Mouse (Mus musculus) bone marrow macrophage, adult 2 months (primary cell): ENCODE results near the gene Strn4. TPM values are rescaled to one million over a fixed set of nuclear protein-coding genes. Genes with fewer than 3 reads are reported as not detected.
A peak's percentile ranks its signal among the peaks of the same experiment; 100 is the strongest.

Experiments
- H3K27ac ChIP-seq: 2 replicates; pipeline ENCODE4 v1.5.1; 2012; ENCODE audit warnings: low read depth, low read length; ENCODE audit not compliant: insufficient read depth
- H3K4me1 ChIP-seq: 2 replicates; pipeline ENCODE4 v1.6.1; 2012; ENCODE audit warnings: low read length; ENCODE audit not compliant: control insufficient read depth, insufficient read depth
- H3K4me3 ChIP-seq: 2 replicates; pipeline ENCODE4 v1.5.1; 2012; ENCODE audit warnings: mild to moderate bottlenecking, low read length, moderate library complexity; ENCODE audit not compliant: insufficient read depth
- CTCF ChIP-seq: IDR thresholded peaks from 2 replicates; pipeline ENCODE4 v1.5.1; 2012; ENCODE audit warnings: low read depth, mild to moderate bottlenecking, low read length, moderate library complexity
- POLR2A ChIP-seq: IDR thresholded peaks from 2 replicates; pipeline ENCODE4 v1.6.1; 2012; ENCODE audit warnings: mild to moderate bottlenecking, low read depth, low read length, borderline replicate concordance
- polyA plus RNA-seq: library from polyadenylated mRNA; stranded (reverse); fragments of >200 nt; gene quantifications from 2 replicates; pipeline ENCODE4 v1.2.4, GENCODE M21; 2012; ENCODE audit not compliant: missing spikeins, insufficient read depth, insufficient read length

The Strn4 gene
- polyA plus RNA-seq, 1 experiment, result 56.6 TPM

DNA sequence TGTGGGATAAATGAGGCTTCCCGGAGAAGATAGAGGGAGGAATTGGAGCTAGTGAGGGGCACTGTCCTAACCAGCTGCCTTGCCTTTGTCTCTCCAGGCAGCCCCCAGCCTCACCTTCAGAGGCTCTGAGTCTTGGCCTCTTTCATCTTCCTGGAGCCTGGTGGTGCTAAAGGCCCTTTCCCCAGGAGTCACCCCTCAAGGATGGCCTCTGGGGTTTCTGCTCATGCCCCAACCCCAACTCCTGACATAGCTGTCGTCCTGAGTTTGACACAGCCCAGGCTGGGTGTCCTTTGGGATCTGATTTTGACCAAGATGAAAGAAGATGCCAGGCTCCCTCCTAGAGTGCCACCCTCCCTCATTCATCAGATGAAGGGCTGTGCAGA, 24.4 kb downstream of the Strn4 start:
- no peak for TF ChIP-seq POLR2A
- TF ChIP-seq CTCF, result no peak
- peaks cover 25% of the 10 kb centered on the region for H3K4me1 ChIP-seq
- no peak overlapping the region for H3K27ac ChIP-seq
- no peak overlapping the region for H3K4me3 ChIP-seq

DNA sequence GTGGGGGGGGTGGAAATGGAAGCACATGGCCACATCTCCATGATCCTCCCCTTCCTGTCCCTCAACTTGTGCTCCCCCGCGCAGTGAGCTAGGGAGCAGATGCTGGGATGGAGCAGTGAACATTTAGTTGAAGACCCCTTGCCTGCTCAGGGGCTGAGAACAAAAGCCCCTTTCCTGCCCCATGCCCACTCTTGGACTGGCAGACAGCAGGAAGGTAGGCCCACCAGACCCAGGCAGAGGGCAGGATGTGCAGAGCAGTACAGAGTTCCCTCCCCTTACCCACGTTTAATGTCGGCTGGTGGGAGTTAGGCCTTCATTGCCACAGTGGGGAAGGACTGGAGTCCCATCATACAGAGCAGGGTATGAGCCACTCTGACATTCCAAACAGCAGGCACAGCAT, 25.4 kb downstream of the Strn4 start:
- H3K4me1 ChIP-seq, result peaks cover 25% of the 10 kb centered on the region
- no peak overlapping the region for H3K4me3 ChIP-seq
- TF ChIP-seq CTCF, result no peak
- TF ChIP-seq POLR2A, result no peak
- H3K27ac ChIP-seq, result 0 out of 2 replicates have a peak overlapping the region, but pooled peaks have one; percentile 7

DNA sequence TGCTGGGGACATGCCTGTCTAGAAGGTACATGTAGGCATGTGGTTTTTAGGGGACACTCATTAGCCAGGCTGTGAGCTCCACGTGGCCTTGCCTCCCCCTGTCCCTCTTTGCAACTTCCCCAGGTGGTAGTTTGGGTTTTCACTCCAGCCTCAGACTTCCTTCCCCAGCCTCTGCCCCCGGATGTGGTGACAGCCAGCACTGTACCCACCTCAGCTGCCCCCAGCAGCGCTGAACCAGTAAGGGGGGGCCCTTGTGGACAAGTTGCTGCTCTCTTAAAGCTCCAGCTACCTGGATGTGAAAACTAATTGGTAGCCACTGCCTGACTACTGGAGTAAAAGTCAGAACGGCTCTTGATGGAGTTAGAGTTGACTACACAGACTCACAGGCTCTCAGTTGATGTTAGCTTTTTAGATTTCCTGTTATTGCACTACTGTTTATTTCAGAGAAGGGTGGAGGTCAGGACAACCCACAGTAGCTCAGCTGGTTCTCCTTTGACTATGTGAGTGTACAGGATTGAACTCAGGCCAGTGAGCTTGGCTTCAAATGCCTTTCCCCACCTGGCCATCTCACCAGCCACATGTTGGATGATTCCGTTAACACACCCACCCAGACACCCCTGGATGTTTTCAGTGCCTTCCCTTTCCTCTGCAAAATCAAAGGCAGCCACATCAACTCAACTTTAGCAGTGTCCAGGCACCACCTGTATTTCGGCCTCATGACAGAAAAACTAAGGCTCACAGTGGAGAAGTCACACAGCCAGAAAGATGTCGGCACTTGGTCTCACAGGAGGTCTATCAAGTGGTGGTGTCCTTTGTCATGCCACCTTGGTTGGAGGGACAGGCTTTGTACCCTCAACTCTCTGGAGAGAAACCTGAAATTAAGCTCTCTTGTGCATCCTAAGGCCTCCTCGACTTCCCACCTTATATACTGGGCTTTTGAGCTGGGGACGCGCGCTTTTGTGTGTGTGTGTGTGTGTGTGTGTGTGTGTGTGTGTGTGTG, 26.2 kb downstream of the Strn4 start:
- TF ChIP-seq CTCF (no peak), POLR2A (no peak)
- Histone ChIP-seq H3K4me1 (peaks cover 25% of the 10 kb centered on the region), H3K4me3 (peak overlapping the region; percentile 85), H3K27ac (peak overlapping the region; percentile 19; the same call in 1 of the 2 replicates)

DNA sequence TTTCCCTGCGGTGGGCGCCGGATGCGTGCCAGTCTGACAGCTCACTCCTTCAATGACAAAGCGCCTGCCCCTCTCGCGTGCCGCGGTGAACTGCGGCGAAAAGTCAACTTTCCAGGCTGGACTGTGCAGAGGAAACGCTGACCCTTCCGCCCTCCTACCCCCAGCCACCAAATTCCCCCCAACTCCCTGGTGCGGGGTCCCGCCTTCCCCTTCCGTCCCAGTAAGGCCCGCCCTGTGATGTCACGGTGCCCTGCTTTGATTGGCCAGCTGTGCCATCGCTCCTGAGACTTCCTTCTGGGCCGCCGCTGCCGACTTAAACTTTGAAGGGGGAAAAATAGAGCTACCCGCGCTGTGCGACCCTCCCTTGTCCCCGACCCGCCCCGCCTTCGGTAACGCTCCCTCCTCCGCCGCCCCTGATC, 27.0 kb downstream of the Strn4 start, which contains the start of gene Prkd2:
TSS of gene Prkd2 (plus strand) at position 258 of the 419 bp plus-strand sequence.
- H3K4me3 ChIP-seq, result peak within 1 kb of the TSS; percentile 85
- TF ChIP-seq CTCF, result no peak
- TF ChIP-seq POLR2A, result no peak
- peaks cover 25% of the 10 kb centered on the region for H3K4me1 ChIP-seq
- H3K27ac ChIP-seq, result peak within 1 kb of the TSS; percentile 19

DNA sequence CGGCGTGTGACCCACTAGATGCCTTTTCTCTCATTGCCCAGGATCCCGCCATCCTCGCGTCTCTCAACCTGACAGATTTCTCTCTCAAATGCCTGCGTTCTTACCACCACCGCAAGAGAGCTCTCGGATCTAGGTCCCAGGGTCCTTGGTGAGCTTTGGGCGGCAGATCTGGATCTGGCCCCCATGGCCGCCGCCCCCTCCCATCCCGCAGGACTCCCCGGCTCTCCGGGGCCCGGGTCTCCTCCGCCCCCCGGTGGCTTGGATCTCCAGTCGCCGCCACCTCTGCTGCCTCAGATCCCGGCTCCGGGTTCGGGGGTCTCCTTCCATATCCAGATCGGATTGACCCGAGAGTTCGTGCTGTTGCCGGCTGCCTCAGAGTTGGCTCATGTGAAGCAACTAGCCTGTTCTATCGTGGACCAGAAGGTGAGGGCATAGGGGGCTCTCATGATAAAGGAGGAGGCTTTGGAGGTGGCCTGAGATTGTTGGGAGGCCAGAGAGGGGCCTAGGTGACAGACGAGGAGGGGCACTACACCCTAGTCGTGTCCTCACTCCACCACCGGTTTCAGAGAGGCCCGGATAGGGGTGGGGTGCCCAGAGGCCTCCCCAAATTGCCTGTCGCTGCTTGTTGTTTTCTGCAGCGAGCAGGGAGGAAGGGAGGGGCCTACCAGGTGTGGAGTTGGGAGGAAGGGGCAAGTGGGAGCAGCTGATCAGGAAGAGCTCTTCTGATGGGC, 27.9 kb downstream of the Strn4 start:
- TF ChIP-seq CTCF, result no peak
- TF ChIP-seq POLR2A, result no peak
- no peak overlapping the region for H3K27ac ChIP-seq
- peak overlapping the region; percentile 85 for H3K4me3 ChIP-seq
- peaks cover 25% of the 10 kb centered on the region for H3K4me1 ChIP-seq

DNA sequence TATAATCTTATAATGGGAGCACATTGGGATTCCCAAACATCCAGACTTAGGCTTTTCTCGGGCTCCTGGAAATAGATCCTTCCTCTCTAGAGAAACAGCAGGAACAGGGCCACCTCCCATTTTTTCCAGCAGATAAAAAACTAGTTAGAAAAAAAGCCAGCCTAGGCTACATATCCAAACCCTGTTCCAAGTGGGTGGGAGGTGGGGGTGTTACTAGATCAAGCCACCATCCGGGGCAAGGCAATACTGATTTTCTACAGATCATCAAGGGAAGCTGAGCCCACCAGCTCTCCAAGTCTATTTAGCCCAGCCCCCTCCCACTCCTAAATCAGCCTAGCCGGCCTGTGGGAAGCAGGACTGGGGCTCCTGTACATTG, 29.0 kb downstream of the Strn4 start:
- no peak overlapping the region for H3K27ac ChIP-seq
- TF ChIP-seq CTCF, result no peak
- no peak for TF ChIP-seq POLR2A
- peaks cover 25% of the 10 kb centered on the region for H3K4me1 ChIP-seq
- H3K4me3 ChIP-seq, result no peak overlapping the region

DNA sequence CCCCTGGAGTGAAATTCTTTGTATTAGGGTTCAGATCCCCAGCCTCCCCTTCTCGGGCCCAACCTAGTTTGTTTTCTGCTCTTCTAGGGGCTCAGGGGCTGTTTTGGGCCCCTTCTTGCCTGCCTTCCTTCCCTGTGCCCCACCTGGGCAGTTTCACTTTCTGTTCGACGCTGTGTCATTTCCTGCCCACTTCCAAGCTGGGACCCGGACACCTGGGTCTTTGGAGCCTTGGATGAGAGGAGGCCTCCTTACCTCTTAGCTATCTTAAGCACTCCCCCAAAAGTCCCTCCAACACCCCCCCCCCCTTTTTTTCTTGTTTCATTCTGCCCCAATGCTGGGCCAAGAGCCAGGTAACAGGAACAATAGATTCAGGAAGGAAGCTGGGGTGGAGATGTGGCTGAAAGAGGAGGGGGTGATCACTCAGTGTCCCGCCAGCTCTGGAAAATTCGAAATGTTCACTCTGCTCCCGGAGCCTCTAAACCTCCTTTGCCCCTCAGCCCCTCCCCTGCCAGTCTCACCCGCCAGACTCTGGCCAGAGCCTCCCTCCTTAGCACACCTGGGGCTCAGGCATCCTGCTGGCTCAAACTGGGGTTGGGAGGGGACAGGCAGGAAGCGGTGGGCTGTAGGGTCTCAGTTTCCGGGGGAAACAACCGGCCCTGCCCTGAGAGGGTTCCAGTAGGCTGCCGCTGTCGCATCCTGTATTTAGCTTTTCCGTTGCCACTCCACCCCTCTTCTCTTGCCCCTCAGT, 29.6 kb downstream of the Strn4 start:
- Histone ChIP-seq H3K4me3 (no peak overlapping the region), H3K27ac (no peak overlapping the region), H3K4me1 (peaks cover 25% of the 10 kb centered on the region)
- no peak for TF ChIP-seq CTCF
- TF ChIP-seq POLR2A, result no peak

DNA sequence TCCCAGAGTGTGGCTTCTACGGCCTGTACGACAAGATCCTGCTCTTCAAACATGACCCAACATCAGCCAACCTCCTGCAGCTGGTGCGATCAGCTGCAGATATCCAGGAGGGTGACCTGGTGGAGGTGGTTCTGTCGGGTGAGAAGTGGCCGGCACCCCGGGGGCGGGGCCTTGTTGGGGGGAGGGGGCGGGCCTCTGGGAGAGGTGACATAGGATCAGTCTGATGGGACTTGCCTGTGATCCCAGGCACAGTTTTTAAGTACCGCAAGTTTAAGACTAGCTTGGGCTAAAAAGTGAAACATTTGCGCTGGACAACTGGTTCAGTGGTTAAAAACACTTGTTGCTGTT, 30.1 kb downstream of the Strn4 start:
- H3K27ac ChIP-seq, result no peak overlapping the region
- no peak for TF ChIP-seq POLR2A
- no peak for TF ChIP-seq CTCF
- H3K4me1 ChIP-seq, result peaks cover 25% of the 10 kb centered on the region
- no peak overlapping the region for H3K4me3 ChIP-seq

DNA sequence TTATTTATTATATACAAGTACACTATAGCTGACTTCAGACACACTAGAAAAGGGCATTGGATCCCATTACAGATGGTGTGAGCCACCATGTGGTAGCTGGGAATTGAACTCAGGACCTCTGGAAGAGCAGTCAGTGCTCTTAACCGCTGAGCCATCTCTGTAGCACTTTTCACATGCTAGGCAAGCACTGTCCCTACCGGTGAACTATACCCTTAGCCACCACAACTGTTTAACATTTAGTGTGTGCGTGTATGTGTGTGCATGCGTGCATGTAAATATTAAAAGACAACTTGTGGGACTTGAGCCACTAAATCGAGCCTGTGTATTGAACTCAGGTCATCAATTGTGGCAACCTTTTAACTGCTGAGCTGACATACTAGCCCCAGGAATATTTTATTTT, 31.1 kb downstream of the Strn4 start:
- peaks cover 15% of the 10 kb centered on the region for H3K4me1 ChIP-seq
- no peak for TF ChIP-seq POLR2A
- TF ChIP-seq CTCF, result no peak
- no peak overlapping the region for H3K4me3 ChIP-seq
- H3K27ac ChIP-seq, result no peak overlapping the region

GRCm38 (mm10) chr7:16847507-16847906, 31.8 kb downstream of the Strn4 start:
- H3K27ac ChIP-seq, result no peak overlapping the region
- no peak overlapping the region for H3K4me3 ChIP-seq
- TF ChIP-seq POLR2A, result no peak
- TF ChIP-seq CTCF, result no peak
- H3K4me1 ChIP-seq, result peaks cover 8% of the 10 kb centered on the region
